In genomic region chr4:34659012-34659411, GRCm38 (mm10) we compare ENCODE assay signal across 32 mouse cellular contexts.
"Had no signal": no experiment of that assay in that cellular context is flagged by ENCODE, and none has a peak within 500 bp of the region (broad histone marks: within the 10 kb centered on the region; RNA-seq: fewer than 3 reads in every experiment).

No protein-coding gene starts in this region.

- H3K4me2 ChIP-seq: heart, embryonic 11.5 days; heart, embryonic 12.5 days; heart, embryonic 13.5 days; heart, embryonic 15.5 days; hindbrain, embryonic 12.5 days; hindbrain, embryonic 13.5 days; hindbrain, embryonic 14.5 days; hindbrain, embryonic 15.5 days; intestine, embryonic 15.5 days; kidney, embryonic 15.5 days had no signal

- H3K27ac ChIP-seq: heart, adult 2 months; heart, embryonic 10.5 days; heart, embryonic 13.5 days; heart, embryonic 15.5 days; hindbrain, embryonic 10.5 days; hindbrain, embryonic 12.5 days; hindbrain, embryonic 13.5 days; hindbrain, embryonic 14.5 days; hindbrain, embryonic 15.5 days; hindbrain, postnatal 0 days; intestine, embryonic 15.5 days; kidney, embryonic 15.5 days; layer of hippocampus, adult 2 months; left cerebral cortex, adult 2 months had no signal

- H3K9me3 ChIP-seq: heart, embryonic 10.5 days; heart, embryonic 12.5 days; heart, embryonic 13.5 days; heart, embryonic 15.5 days; hindbrain, embryonic 10.5 days; hindbrain, embryonic 12.5 days; hindbrain, embryonic 13.5 days; hindbrain, embryonic 15.5 days; intestine, embryonic 15.5 days; kidney, embryonic 15.5 days had no signal

- DNase-seq: heart, adult 2 months; heart, postnatal 10 days; heart, postnatal 14 days; heart, postnatal 36 days; heart, postnatal 4 days; kidney, adult 11 months; kidney, adult 18-20 months; kidney, postnatal 10 days; kidney, postnatal 25 days; kidney, postnatal 36 days; kidney, postnatal 4 days; layer of hippocampus, adult 9-11 months; layer of hippocampus, postnatal 36 days had no signal

- ATAC-seq: hindbrain, embryonic 16.5 days; hindbrain, postnatal 0 days; inflammation-experienced regulatory T-cells, adult 6 months; intestine, embryonic 15.5 days; intestine, embryonic 16.5 days; intestine, postnatal 0 days had no signal

- H3K4me3 ChIP-seq: heart, adult 2 months; heart, embryonic 10.5 days; heart, embryonic 12.5 days; heart, embryonic 13.5 days; heart, embryonic 15.5 days; hindbrain, embryonic 10.5 days; hindbrain, embryonic 12.5 days; hindbrain, embryonic 13.5 days; hindbrain, embryonic 15.5 days; intestine, embryonic 15.5 days; kidney, embryonic 15.5 days; layer of hippocampus, adult 2 months; left cerebral cortex, adult 2 months had no signal

- H3K4me1 ChIP-seq: heart, embryonic 10.5 days; heart, embryonic 12.5 days; heart, embryonic 13.5 days; heart, embryonic 15.5 days; hindbrain, embryonic 10.5 days; hindbrain, embryonic 12.5 days; hindbrain, embryonic 13.5 days; hindbrain, embryonic 15.5 days; intestine, embryonic 15.5 days; kidney, embryonic 15.5 days had no signal

- H3K27me3 ChIP-seq: heart, embryonic 12.5 days; heart, embryonic 13.5 days; heart, embryonic 15.5 days; hindbrain, embryonic 12.5 days; hindbrain, embryonic 13.5 days; hindbrain, embryonic 15.5 days; intestine, embryonic 15.5 days; kidney, embryonic 15.5 days had no signal

- H3K9ac ChIP-seq: heart, embryonic 12.5 days; heart, embryonic 13.5 days; heart, embryonic 15.5 days; hindbrain, embryonic 12.5 days; hindbrain, embryonic 13.5 days; hindbrain, embryonic 14.5 days; hindbrain, embryonic 15.5 days; intestine, embryonic 15.5 days; kidney, embryonic 15.5 days had no signal
